Comparison of ENCODE assay signal across 14 mouse cellular contexts in the genomic region with DNA sequence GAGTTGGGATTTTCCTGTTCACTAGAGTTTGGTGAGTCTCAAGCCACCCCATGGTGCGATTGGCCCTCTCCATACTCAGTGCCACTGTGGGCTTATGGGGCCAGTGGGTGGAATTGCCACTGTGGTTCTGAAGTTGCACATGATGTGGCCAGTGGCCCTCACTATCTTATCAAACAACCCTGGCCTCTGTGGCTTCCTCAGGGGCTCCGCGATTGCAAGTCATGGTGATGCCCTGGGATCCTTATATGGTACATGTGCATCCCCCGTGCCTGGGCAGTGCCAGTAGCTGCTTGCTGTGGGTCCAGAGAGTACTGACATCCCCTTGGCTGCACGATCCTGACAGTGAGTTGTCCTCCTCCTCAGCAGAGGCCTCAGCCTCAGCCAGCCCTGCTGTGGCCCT. TPM values are rescaled to one million over a fixed set of nuclear protein-coding genes. Genes with fewer than 3 reads are reported as not detected.
DNase-seq lines count a peak whose midpoint lies in the region; ATAC-seq lines count a peak whose summit lies in the region.
"Had no signal": no experiment of that assay in that cellular context is flagged by ENCODE, and none has a peak within 500 bp of the region (broad histone marks: within the 10 kb centered on the region; RNA-seq: fewer than 3 reads in every experiment).

No protein-coding gene starts in this region.

- ATAC-seq in heart, embryonic 15.5 days (replicated peaks; ENCODE audit: insufficient number of reproducible peaks, insufficient read depth, low FRiP score, low read depth): no peak
- ATAC-seq in common myeloid progenitor, adult 5-6 weeks (replicated peaks; ENCODE audit: low read depth, poor library complexity, severe bottlenecking): peak; percentile 78
- peak; percentile 76 for ATAC-seq in liver, embryonic 13.5 days (ENCODE audit: low read depth)
- ATAC-seq in megakaryocyte-erythroid progenitor cell, adult 5-6 weeks (replicated peaks; ENCODE audit: low FRiP score, low TSS enrichment, poor library complexity, severe bottlenecking): peak; percentile 69
- ATAC-seq: forebrain, postnatal 0 days had no signal

- WGBS in heart, embryonic 15.5 days: 48% methylated on average over 5 of the region's 5 CpGs
- 19% methylated on average over 5 of the region's 5 CpGs for WGBS in liver, embryonic 13.5 days (ENCODE audit: insufficient replicate concordance)

- H3K4me3 ChIP-seq in heart, embryonic 15.5 days: no peak overlapping the region
- no peak overlapping the region for H3K4me3 ChIP-seq in liver, embryonic 13.5 days (replicated peaks)
- H3K4me3 ChIP-seq: erythroblast, embryonic 14.5 days; limb, embryonic 15.5 days had no signal

- H3K4me2 ChIP-seq in heart, embryonic 15.5 days: no peak overlapping the region
- no peak overlapping the region for H3K4me2 ChIP-seq in liver, embryonic 13.5 days
- H3K4me2 ChIP-seq: limb, embryonic 15.5 days had no signal

- H3K9ac ChIP-seq in heart, embryonic 15.5 days: 0 out of 2 replicates have a peak overlapping the region, but pooled peaks have one; percentile 13
- no peak overlapping the region for H3K9ac ChIP-seq in liver, embryonic 13.5 days
- H3K9ac ChIP-seq: forebrain, postnatal 0 days; limb, embryonic 15.5 days had no signal

- intact Hi-C loops in heart, postnatal 14 days (cut with DNase I): no loop called here

- peak overlapping the region; percentile 18; the same call in 1 of the 2 replicates for H3K27ac ChIP-seq in heart, embryonic 15.5 days
- H3K27ac ChIP-seq in liver, embryonic 13.5 days: peak overlapping the region; percentile 43
- H3K27ac ChIP-seq: limb, embryonic 15.5 days had no signal

- DNase-seq in heart, postnatal 14 days: no peak
- DNase-seq in liver, embryonic 13.5 days: no peak
- no peak for DNase-seq in kidney, postnatal 4 days
- no peak for DNase-seq in gastrocnemius, postnatal 4 days (ENCODE audit: low spot score in 2 of 2)
- DNase-seq: adrenal gland, adult 8-10 months; cerebellum, adult 9-10 months; right cerebral cortex, postnatal 4 days had no signal

- H3K9me3 ChIP-seq in heart, embryonic 15.5 days (replicated peaks): no peaks in the 10 kb centered on the region
- no peaks in the 10 kb centered on the region for H3K9me3 ChIP-seq in liver, embryonic 13.5 days (replicated peaks)
- H3K9me3 ChIP-seq: limb, embryonic 15.5 days had no signal

- H3K4me1 ChIP-seq in heart, embryonic 15.5 days (replicated peaks): peaks cover 77% of the 10 kb centered on the region
- H3K4me1 ChIP-seq in liver, embryonic 13.5 days (replicated peaks): peaks cover 38% of the 10 kb centered on the region

- H3K27me3 ChIP-seq in heart, embryonic 15.5 days: no peaks in the 10 kb centered on the region
- no peaks in the 10 kb centered on the region for H3K27me3 ChIP-seq in liver, embryonic 13.5 days

- H3K36me3 ChIP-seq in heart, embryonic 15.5 days: no peaks in the 10 kb centered on the region
- H3K36me3 ChIP-seq in liver, embryonic 13.5 days: no peaks in the 10 kb centered on the region
- H3K36me3 ChIP-seq: G1E; limb, embryonic 15.5 days had no signal

RNA-seq across cellular contexts. Expression of a gene that starts 25.0 kb away (rescaled TPM):
- polyA plus RNA-seq in heart, embryonic 15.5 days (2015; fragmentation: Nextera tagmentation; extraction: Ambion mirVana): 12.2 and 13.5 TPM in 2 replicates
- total RNA-seq in heart, postnatal 14 days (2021): 100 to 1,000 TPM; 149 to 151 TPM
- 1.3 and 4.2 TPM in 2 replicates for total RNA-seq in common myeloid progenitor, adult 5-6 weeks (2017)
- 6.7 and 8.1 TPM in 2 replicates for polyA plus RNA-seq in liver, embryonic 13.5 days (2015; fragmentation: Nextera tagmentation; extraction: Ambion mirVana)
- 28.9 and 29.8 TPM in 2 replicates for total RNA-seq in megakaryocyte-erythroid progenitor cell, adult 5-6 weeks (2014; fragmentation: Nextera tagmentation)
- total RNA-seq in megakaryocyte-erythroid progenitor cell, adult 5-6 weeks (2017): 2.1 and 3.2 TPM in 2 replicates
- total RNA-seq in gastrocnemius, postnatal 4 days (2021): 100 to 1,000 TPM; 130 to 134 TPM

Comparison
In these comparisons a context has a peak if more than half of its experiments do, and no peak if none do; other contexts are left out.
1. RNA of a gene that starts 25.0 kb away (total RNA-seq): 149 to 151 TPM in heart, postnatal 14 days and 130 to 134 TPM in gastrocnemius, postnatal 4 days; 2.1 to 29.8 TPM in megakaryocyte-erythroid progenitor cell, adult 5-6 weeks and 1.3 to 4.2 TPM in common myeloid progenitor, adult 5-6 weeks; every median in the first group is over 4 times any median in the second.